Mouse (Mus musculus): ENCODE results near the gene Tmbim1. TPM values are rescaled to one million over a fixed set of nuclear protein-coding genes. Genes with fewer than 3 reads are reported as not detected.
A peak's percentile ranks its signal among the peaks of the same experiment; 100 is the strongest.

Gene Tmbim1
- polyA plus RNA-seq, 1 experiment from 2014 or later: 63.9 TPM

DNA sequence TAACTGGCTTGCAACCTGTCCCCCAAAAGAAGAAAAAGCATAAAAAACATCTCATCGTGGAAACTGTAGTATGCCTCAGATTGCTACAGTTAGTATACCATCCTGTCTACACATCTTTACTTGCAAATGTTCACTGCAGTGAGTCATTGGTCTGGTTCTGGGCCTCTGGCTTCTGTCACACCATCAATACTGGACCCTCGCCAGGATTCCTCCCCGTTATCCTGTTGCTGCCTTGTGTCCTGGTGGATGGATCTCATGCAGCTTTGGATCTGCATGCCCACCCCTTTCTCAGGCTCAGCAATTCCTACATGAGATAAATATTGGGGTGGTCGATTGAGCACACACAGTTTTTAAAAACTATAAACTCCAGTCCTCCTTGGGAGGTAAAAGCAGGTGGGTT is 33.8 kb downstream of the Tmbim1 start:
- 70% methylated on average over 4 of the region's 4 CpGs for WGBS

DNA sequence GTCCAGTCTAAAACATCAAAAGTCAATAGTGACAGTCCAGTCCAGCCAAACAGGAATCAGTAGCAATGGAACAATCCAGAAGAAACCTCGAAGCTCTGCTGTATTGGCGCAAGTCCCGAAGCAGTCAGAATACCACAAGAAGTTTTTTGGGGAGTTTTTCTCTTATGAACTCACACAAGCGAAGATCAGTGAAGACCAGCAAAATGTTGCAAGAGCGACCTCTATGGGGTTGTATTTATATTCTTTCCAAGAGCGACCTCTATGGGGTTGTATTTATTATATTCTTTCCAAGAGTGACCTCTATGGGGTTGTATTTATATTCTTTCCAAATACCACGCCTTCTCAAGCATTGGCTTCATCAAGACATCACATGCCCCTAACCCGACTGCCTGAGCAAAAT is 36.7 kb downstream of the Tmbim1 start:
- Histone ChIP-seq H3K27ac (replicated peaks) (no peak overlapping the region), H3K9ac (no peak overlapping the region), H3K27me3 (no peaks in the 10 kb centered on the region), H3K4me1 (no peaks in the 10 kb centered on the region), H3K36me3 (peaks cover 53% of the 10 kb centered on the region), H3K9me3 (replicated peaks) (no peaks in the 10 kb centered on the region), H3K4me3 (replicated peaks) (no peak overlapping the region), H3K4me2 (replicated peaks) (no peak overlapping the region)
- ATAC-seq (ENCODE audit: insufficient number of reproducible peaks, low FRiP score, low TSS enrichment, low read depth): no peak
- 87% methylated on average over 8 of the region's 8 CpGs for WGBS

More for the DNA sequence above, 33.8 kb downstream of the Tmbim1 start:
- Histone ChIP-seq H3K4me1 (peaks cover 11% of the 10 kb centered on the region; the same call in 1 of the 2 replicates), H3K9ac (no peak overlapping the region), H3K4me2 (replicated peaks) (no peak overlapping the region), H3K36me3 (peaks cover 25% of the 10 kb centered on the region), H3K4me3 (replicated peaks) (no peak overlapping the region), H3K27me3 (no peaks in the 10 kb centered on the region), H3K9me3 (replicated peaks) (no peaks in the 10 kb centered on the region), H3K27ac (replicated peaks) (no peak overlapping the region)
- no peak for ATAC-seq (ENCODE audit: insufficient number of reproducible peaks, low FRiP score, low TSS enrichment, low read depth)

- peaks cover 86% of the 10 kb centered on the region for H3K36me3 ChIP-seq
- no peak overlapping the region for H3K9ac ChIP-seq
- H3K9me3 ChIP-seq (replicated peaks): no peaks in the 10 kb centered on the region
- ATAC-seq (ENCODE audit: insufficient number of reproducible peaks, low FRiP score, low TSS enrichment, low read depth): no peak
- 86% methylated on average over 6 of the region's 6 CpGs for WGBS
- H3K4me2 ChIP-seq (replicated peaks): no peak overlapping the region
- H3K4me1 ChIP-seq: no peaks in the 10 kb centered on the region
- H3K4me3 ChIP-seq (replicated peaks): no peak overlapping the region
- no peak overlapping the region for H3K27ac ChIP-seq (replicated peaks)
- H3K27me3 ChIP-seq: no peaks in the 10 kb centered on the region
Measured at GRCm38 (mm10) chr1:74262510-74262909, 42.9 kb downstream of the Tmbim1 start.

DNA sequence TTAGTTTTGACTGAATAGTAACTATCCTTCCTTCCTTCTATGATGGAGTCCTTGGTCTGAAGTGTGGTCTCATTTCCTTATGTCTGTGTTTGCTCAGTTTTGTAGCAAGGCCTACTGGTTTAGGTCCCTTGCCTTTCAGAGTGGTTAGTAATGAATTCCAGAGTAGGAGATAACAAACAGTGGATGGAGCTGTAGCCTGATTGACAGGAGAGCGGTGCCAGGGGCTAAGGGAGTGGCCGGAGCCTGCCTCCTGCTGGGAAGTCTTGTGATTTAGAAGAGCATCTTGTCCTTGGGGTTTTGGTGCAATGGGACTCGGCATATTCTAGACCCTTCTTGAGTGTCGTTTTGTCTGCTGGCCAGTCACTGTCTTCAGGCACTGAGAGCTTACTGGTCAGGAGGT is 48.6 kb downstream of the Tmbim1 start:
- Histone ChIP-seq H3K4me1 (no peaks in the 10 kb centered on the region), H3K36me3 (peaks cover 70% of the 10 kb centered on the region), H3K27me3 (no peaks in the 10 kb centered on the region), H3K4me2 (replicated peaks) (no peak overlapping the region), H3K4me3 (replicated peaks) (no peak overlapping the region), H3K9me3 (replicated peaks) (no peaks in the 10 kb centered on the region), H3K9ac (no peak overlapping the region), H3K27ac (replicated peaks) (no peak overlapping the region)
- no peak for ATAC-seq (ENCODE audit: insufficient number of reproducible peaks, low FRiP score, low TSS enrichment, low read depth)
- 61% methylated on average over 4 of the region's 4 CpGs for WGBS

DNA sequence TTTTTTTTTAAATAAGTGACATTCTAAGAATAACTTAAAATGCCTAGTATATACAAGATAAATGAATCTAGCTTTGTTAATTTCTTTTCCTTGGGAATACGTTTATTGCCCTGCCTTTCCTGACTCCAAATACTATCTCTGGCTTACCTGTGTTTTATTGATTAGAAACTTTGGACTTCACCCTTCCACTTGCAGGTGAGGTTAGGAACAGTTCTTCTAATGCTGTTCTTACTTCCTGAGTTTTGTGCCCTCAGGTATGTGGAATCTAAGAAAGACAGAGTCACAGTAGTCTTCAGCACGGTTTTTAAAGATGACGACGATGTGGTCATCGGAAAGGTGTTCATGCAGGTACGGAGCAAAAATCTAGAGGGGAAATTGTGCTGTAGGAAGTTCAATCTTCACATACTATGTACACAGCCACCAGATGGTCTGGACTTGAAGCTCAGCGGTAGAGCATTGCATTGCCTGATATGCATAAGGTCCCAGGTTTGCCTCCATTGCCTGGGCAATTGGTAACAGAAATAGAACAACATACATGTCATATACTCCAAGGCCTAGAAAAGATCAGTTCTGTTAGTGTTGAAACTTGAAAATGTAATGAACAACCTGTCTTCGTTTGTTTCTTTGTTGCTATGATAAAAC is 49.6 kb downstream of the Tmbim1 start:
- Histone ChIP-seq H3K4me2 (replicated peaks) (no peak overlapping the region), H3K27me3 (no peaks in the 10 kb centered on the region), H3K4me3 (replicated peaks) (no peak overlapping the region), H3K36me3 (peaks cover 74% of the 10 kb centered on the region), H3K27ac (replicated peaks) (no peak overlapping the region), H3K9ac (no peak overlapping the region), H3K4me1 (no peaks in the 10 kb centered on the region), H3K9me3 (replicated peaks) (no peaks in the 10 kb centered on the region)
- ATAC-seq (ENCODE audit: insufficient number of reproducible peaks, low FRiP score, low TSS enrichment, low read depth): no peak
- 94% methylated on average over 8 of the region's 8 CpGs for WGBS

DNA sequence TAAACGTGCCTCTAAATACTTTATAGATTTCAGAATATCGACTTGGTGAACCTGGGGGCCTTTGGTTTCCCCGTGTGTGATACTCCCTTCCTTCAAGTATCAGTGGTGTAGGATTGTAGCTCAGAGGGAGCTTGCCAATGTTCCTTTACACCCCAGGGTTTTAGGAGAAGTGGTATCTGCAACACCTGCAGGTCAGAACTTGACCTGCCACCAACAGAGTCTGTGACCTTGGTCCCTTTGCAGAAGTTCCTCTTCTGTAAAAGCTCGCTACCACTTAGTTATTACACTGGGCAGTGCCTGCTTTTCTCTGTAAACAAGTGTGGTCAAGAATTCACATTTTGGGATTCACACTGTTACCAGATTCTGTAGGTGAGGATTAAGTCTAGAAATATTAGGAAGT is 55.3 kb downstream of the Tmbim1 start:
- Histone ChIP-seq H3K4me3 (replicated peaks) (no peak overlapping the region), H3K27ac (replicated peaks) (no peak overlapping the region), H3K9me3 (replicated peaks) (no peaks in the 10 kb centered on the region), H3K9ac (no peak overlapping the region), H3K4me2 (replicated peaks) (no peak overlapping the region), H3K4me1 (0 out of 2 replicates have a peak, but pooled peaks cover 11% of the 10 kb centered on the region), H3K27me3 (no peaks in the 10 kb centered on the region), H3K36me3 (peaks cover 51% of the 10 kb centered on the region)
- no peak for ATAC-seq (ENCODE audit: insufficient number of reproducible peaks, low FRiP score, low TSS enrichment, low read depth)
- 87% methylated on average over 4 of the region's 4 CpGs for WGBS

GRCm38 (mm10) chr1:74249331-74249980 is 56.0 kb downstream of the Tmbim1 start:
- Histone ChIP-seq H3K9ac (no peak overlapping the region), H3K4me1 (0 out of 2 replicates have a peak, but pooled peaks cover 11% of the 10 kb centered on the region), H3K9me3 (replicated peaks) (no peaks in the 10 kb centered on the region), H3K27ac (replicated peaks) (peak overlapping the region; percentile 68), H3K4me2 (replicated peaks) (no peak overlapping the region), H3K27me3 (no peaks in the 10 kb centered on the region), H3K36me3 (peaks cover 46% of the 10 kb centered on the region), H3K4me3 (replicated peaks) (no peak overlapping the region)
- 64% methylated on average over 5 of the region's 5 CpGs for WGBS
- ATAC-seq (ENCODE audit: insufficient number of reproducible peaks, low FRiP score, low TSS enrichment, low read depth): no peak

- H3K27ac ChIP-seq (replicated peaks): peak overlapping the region; percentile 68
- H3K27me3 ChIP-seq: no peaks in the 10 kb centered on the region
- no peaks in the 10 kb centered on the region for H3K9me3 ChIP-seq (replicated peaks)
- no peak overlapping the region for H3K9ac ChIP-seq
- WGBS: 35% methylated on average over 1 of the region's 1 CpGs
- H3K36me3 ChIP-seq: peaks cover 40% of the 10 kb centered on the region
- no peak overlapping the region for H3K4me2 ChIP-seq (replicated peaks)
- H3K4me3 ChIP-seq (replicated peaks): no peak overlapping the region
- no peak for ATAC-seq (ENCODE audit: insufficient number of reproducible peaks, low FRiP score, low TSS enrichment, low read depth)
- 0 out of 2 replicates have a peak, but pooled peaks cover 11% of the 10 kb centered on the region for H3K4me1 ChIP-seq
Measured at GRCm38 (mm10) chr1:74248799-74249198, 56.6 kb downstream of the Tmbim1 start.

DNA sequence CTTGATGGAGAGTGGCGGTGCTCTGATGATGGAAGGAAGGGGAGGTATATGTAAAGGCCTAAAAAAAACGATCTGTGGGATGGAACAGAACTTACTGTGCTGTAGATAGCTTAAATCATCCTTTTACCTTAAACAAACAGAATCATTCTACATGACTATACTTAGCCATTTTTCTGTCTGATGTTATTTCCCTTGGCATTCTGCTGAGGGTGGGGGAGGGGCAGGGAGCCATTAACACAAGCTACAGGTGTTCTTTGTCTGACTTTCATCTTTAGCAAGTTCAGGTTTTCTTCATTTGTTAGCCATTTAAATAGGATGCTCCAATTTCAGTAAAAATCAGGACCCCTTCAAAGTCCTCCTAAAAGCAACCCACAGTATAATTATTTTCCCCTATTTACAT is 59.9 kb downstream of the Tmbim1 start:
- no peak overlapping the region for H3K4me3 ChIP-seq (replicated peaks)
- no peak overlapping the region for H3K9ac ChIP-seq
- no peaks in the 10 kb centered on the region for H3K9me3 ChIP-seq (replicated peaks)
- WGBS: 93% methylated on average over 2 of the region's 2 CpGs
- peaks cover 17% of the 10 kb centered on the region; the same call in 1 of the 2 replicates for H3K4me1 ChIP-seq
- no peak overlapping the region for H3K27ac ChIP-seq (replicated peaks)
- ATAC-seq (ENCODE audit: insufficient number of reproducible peaks, low FRiP score, low TSS enrichment, low read depth): no peak
- peaks cover 19% of the 10 kb centered on the region for H3K36me3 ChIP-seq
- H3K4me2 ChIP-seq (replicated peaks): no peak overlapping the region
- H3K27me3 ChIP-seq: no peaks in the 10 kb centered on the region

DNA sequence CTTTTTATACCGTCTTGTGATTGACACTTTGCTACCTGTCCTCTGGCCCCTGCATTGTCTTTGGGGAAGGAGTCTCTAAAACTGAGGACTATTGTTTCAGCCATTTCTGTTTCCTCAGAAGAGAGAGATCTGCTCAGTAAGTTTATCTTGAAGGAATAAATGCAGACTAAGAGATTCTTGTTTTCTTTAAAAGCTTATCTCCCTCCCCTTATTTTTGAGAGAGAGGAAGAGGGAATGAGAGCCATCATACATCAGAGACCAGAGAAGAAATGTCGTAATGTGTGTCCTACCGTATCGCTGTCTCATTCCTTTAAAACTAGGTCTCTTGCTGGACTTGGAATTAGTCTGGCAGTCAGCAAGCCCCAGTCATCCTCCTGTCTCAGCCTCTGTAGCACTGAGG is 64.6 kb downstream of the Tmbim1 start:
- H3K4me3 ChIP-seq (replicated peaks): no peak overlapping the region
- no peaks in the 10 kb centered on the region for H3K9me3 ChIP-seq (replicated peaks)
- no peaks in the 10 kb centered on the region for H3K27me3 ChIP-seq
- 71% methylated on average over 4 of the region's 4 CpGs for WGBS
- peak overlapping the region; percentile 58; the same call in 1 of the 2 replicates for H3K27ac ChIP-seq (replicated peaks)
- no peak overlapping the region for H3K9ac ChIP-seq
- H3K4me1 ChIP-seq: peaks cover 40% of the 10 kb centered on the region
- ATAC-seq (ENCODE audit: insufficient number of reproducible peaks, low FRiP score, low TSS enrichment, low read depth): no peak
- no peak overlapping the region for H3K4me2 ChIP-seq (replicated peaks)
- 0 out of 2 replicates have a peak, but pooled peaks cover 1% of the 10 kb centered on the region for H3K36me3 ChIP-seq

DNA sequence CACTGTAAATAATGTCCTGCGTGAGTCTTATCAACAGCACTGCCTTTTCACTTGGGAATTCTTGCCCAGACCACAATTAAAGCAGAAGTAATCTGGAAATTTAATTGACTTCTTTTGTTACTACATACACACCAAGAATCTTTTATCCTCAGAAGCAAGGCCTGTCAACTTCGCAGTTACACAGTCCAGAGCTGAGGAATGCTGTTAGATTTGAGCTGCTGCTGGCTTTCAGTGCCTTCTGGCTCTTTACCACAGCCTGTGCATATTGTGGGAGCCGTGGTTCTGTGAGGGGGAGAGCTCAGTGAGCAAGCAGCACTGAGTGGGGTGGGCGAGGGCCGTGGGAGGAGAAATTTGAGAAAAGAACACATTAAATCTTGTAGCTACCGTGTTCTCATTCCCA is 65.1 kb downstream of the Tmbim1 start:
- peak overlapping the region; percentile 58 for H3K27ac ChIP-seq (replicated peaks)
- H3K27me3 ChIP-seq: no peaks in the 10 kb centered on the region
- H3K4me1 ChIP-seq: peaks cover 40% of the 10 kb centered on the region
- H3K9me3 ChIP-seq (replicated peaks): no peaks in the 10 kb centered on the region
- ATAC-seq (ENCODE audit: insufficient number of reproducible peaks, low FRiP score, low TSS enrichment, low read depth): no peak
- H3K4me3 ChIP-seq (replicated peaks): no peak overlapping the region
- WGBS: 27% methylated on average over 6 of the region's 6 CpGs
- no peaks in the 10 kb centered on the region for H3K36me3 ChIP-seq
- no peak overlapping the region for H3K9ac ChIP-seq
- H3K4me2 ChIP-seq (replicated peaks): no peak overlapping the region

Measured in embryonic facial prominence, embryonic 15.5 days (tissue).